Mouse (Mus musculus): ENCODE results near the gene Ampd3. TPM values are rescaled to one million over a fixed set of nuclear protein-coding genes. Genes with fewer than 3 reads are reported as not detected.
A peak's percentile ranks its signal among the peaks of the same experiment; 100 is the strongest.

Ampd3 gene
- polyA plus RNA-seq, 1 experiment from 2014 or later, result 1.5 TPM

- ATAC-seq (ENCODE audit: insufficient read depth, low FRiP score, low TSS enrichment) (no peak), DNase-seq (ENCODE audit: low spot score) (no peak)
- no peak overlapping the region for H3K9ac ChIP-seq (ENCODE audit: low read length)
- H3K4me3 ChIP-seq (ENCODE audit: low read depth, low read length), result no peak overlapping the region
- peaks cover 2% of the 10 kb centered on the region; the same call in 1 of the 2 replicates for H3K4me1 ChIP-seq (ENCODE audit: control insufficient read depth, insufficient read depth, low read length)
- H3K36me3 ChIP-seq (ENCODE audit: control insufficient read depth, insufficient read depth, low read length), result no peaks in the 10 kb centered on the region
- H3K4me2 ChIP-seq (ENCODE audit: low read depth), result no peak overlapping the region
- no peaks in the 10 kb centered on the region for H3K9me3 ChIP-seq (ENCODE audit: control insufficient read depth, low read length)
- H3K27me3 ChIP-seq (ENCODE audit: control insufficient read depth, insufficient read depth, low read length), result no peaks in the 10 kb centered on the region
- no peak overlapping the region for H3K27ac ChIP-seq (ENCODE audit: low read depth, low read length)
- WGBS, result 72% methylated on average over 1 of the region's 1 CpGs
Measured at GRCm38 (mm10) chr7:110753310-110753709, 14.7 kb upstream of the Ampd3 start.

GRCm38 (mm10) chr7:110753926-110754330 is 14.1 kb upstream of the Ampd3 start:
- no peak overlapping the region for H3K9ac ChIP-seq (ENCODE audit: low read length)
- peaks cover 2% of the 10 kb centered on the region; the same call in 1 of the 2 replicates for H3K4me1 ChIP-seq (ENCODE audit: control insufficient read depth, insufficient read depth, low read length)
- DNase-seq (ENCODE audit: low spot score) (no peak), ATAC-seq (ENCODE audit: insufficient read depth, low FRiP score, low TSS enrichment) (no peak)
- H3K27me3 ChIP-seq (ENCODE audit: control insufficient read depth, insufficient read depth, low read length), result no peaks in the 10 kb centered on the region
- 32% methylated on average over 5 of the region's 5 CpGs for WGBS
- H3K27ac ChIP-seq (ENCODE audit: low read depth, low read length), result no peak overlapping the region
- no peaks in the 10 kb centered on the region for H3K9me3 ChIP-seq (ENCODE audit: control insufficient read depth, low read length)
- H3K4me3 ChIP-seq (ENCODE audit: low read depth, low read length), result no peak overlapping the region
- no peaks in the 10 kb centered on the region for H3K36me3 ChIP-seq (ENCODE audit: control insufficient read depth, insufficient read depth, low read length)
- no peak overlapping the region for H3K4me2 ChIP-seq (ENCODE audit: low read depth)

- WGBS, result 64% methylated on average over 2 of the region's 2 CpGs
- Histone ChIP-seq H3K4me3 (ENCODE audit: low read depth, low read length) (no peak overlapping the region), H3K4me1 (ENCODE audit: control insufficient read depth, insufficient read depth, low read length) (peaks cover 2% of the 10 kb centered on the region; the same call in 1 of the 2 replicates), H3K36me3 (ENCODE audit: control insufficient read depth, insufficient read depth, low read length) (no peaks in the 10 kb centered on the region), H3K9me3 (ENCODE audit: control insufficient read depth, low read length) (no peaks in the 10 kb centered on the region), H3K9ac (ENCODE audit: low read length) (no peak overlapping the region), H3K27ac (ENCODE audit: low read depth, low read length) (no peak overlapping the region), H3K27me3 (ENCODE audit: control insufficient read depth, insufficient read depth, low read length) (no peaks in the 10 kb centered on the region), H3K4me2 (ENCODE audit: low read depth) (no peak overlapping the region)
- DNase-seq (ENCODE audit: low spot score) (no peak), ATAC-seq (ENCODE audit: insufficient read depth, low FRiP score, low TSS enrichment) (no peak)
Measured at GRCm38 (mm10) chr7:110756440-110756839, 11.6 kb upstream of the Ampd3 start.

GRCm38 (mm10) chr7:110762605-110763180 is 5.3 kb upstream of the Ampd3 start:
- Histone ChIP-seq H3K27ac (ENCODE audit: low read depth, low read length) (no peak overlapping the region), H3K9ac (ENCODE audit: low read length) (no peak overlapping the region), H3K27me3 (ENCODE audit: control insufficient read depth, insufficient read depth, low read length) (peaks cover 2% of the 10 kb centered on the region; the same call in 1 of the 2 replicates), H3K36me3 (ENCODE audit: control insufficient read depth, insufficient read depth, low read length) (no peaks in the 10 kb centered on the region), H3K4me1 (ENCODE audit: control insufficient read depth, insufficient read depth, low read length) (no peaks in the 10 kb centered on the region), H3K4me2 (ENCODE audit: low read depth) (no peak overlapping the region), H3K9me3 (ENCODE audit: control insufficient read depth, low read length) (no peaks in the 10 kb centered on the region), H3K4me3 (ENCODE audit: low read depth, low read length) (no peak overlapping the region)
- 69% methylated on average over 5 of the region's 5 CpGs for WGBS
- ATAC-seq (ENCODE audit: insufficient read depth, low FRiP score, low TSS enrichment), result no peak
- no peak for DNase-seq (ENCODE audit: low spot score)

- Histone ChIP-seq H3K9ac (ENCODE audit: low read length) (peak overlapping the region; percentile 69), H3K27ac (ENCODE audit: low read depth, low read length) (no peak overlapping the region), H3K4me3 (ENCODE audit: low read depth, low read length) (peak overlapping the region; percentile 53), H3K4me1 (ENCODE audit: control insufficient read depth, insufficient read depth, low read length) (peaks cover 4% of the 10 kb centered on the region; the same call in 1 of the 2 replicates), H3K4me2 (ENCODE audit: low read depth) (peak overlapping the region; percentile 98), H3K9me3 (ENCODE audit: control insufficient read depth, low read length) (no peaks in the 10 kb centered on the region), H3K36me3 (ENCODE audit: control insufficient read depth, insufficient read depth, low read length) (no peaks in the 10 kb centered on the region), H3K27me3 (ENCODE audit: control insufficient read depth, insufficient read depth, low read length) (peaks cover 14% of the 10 kb centered on the region; the same call in 1 of the 2 replicates)
- under 1% methylated on average over 44 of the region's 61 CpGs for WGBS
- ATAC-seq (ENCODE audit: insufficient read depth, low FRiP score, low TSS enrichment) (0 out of 2 replicates have a peak, but pooled peaks have one; percentile 20), DNase-seq (ENCODE audit: low spot score) (peak; percentile 58)
Measured at GRCm38 (mm10) chr7:110768451-110769064, 552 bp downstream of the Ampd3 start.

GRCm38 (mm10) chr7:110769094-110769493 is 1.1 kb downstream of the Ampd3 start:
- Histone ChIP-seq H3K9me3 (ENCODE audit: control insufficient read depth, low read length) (no peaks in the 10 kb centered on the region), H3K36me3 (ENCODE audit: control insufficient read depth, insufficient read depth, low read length) (no peaks in the 10 kb centered on the region), H3K27ac (ENCODE audit: low read depth, low read length) (no peak overlapping the region), H3K27me3 (ENCODE audit: control insufficient read depth, insufficient read depth, low read length) (peaks cover 14% of the 10 kb centered on the region; the same call in 1 of the 2 replicates), H3K4me2 (ENCODE audit: low read depth) (peak overlapping the region; percentile 98), H3K9ac (ENCODE audit: low read length) (peak overlapping the region; percentile 69), H3K4me1 (ENCODE audit: control insufficient read depth, insufficient read depth, low read length) (peaks cover 4% of the 10 kb centered on the region; the same call in 1 of the 2 replicates), H3K4me3 (ENCODE audit: low read depth, low read length) (peak overlapping the region; percentile 53)
- 40% methylated on average over 4 of the region's 4 CpGs for WGBS
- DNase-seq (ENCODE audit: low spot score) (no peak), ATAC-seq (ENCODE audit: insufficient read depth, low FRiP score, low TSS enrichment) (no peak)

GRCm38 (mm10) chr7:110770949-110771348 is 2.9 kb downstream of the Ampd3 start:
- WGBS, result 96% methylated on average over 4 of the region's 4 CpGs
- H3K4me1 ChIP-seq (ENCODE audit: control insufficient read depth, insufficient read depth, low read length), result peaks cover 4% of the 10 kb centered on the region; the same call in 1 of the 2 replicates

GRCm38 (mm10) chr7:110772343-110772742 is 4.3 kb downstream of the Ampd3 start:
- Histone ChIP-seq H3K4me2 (ENCODE audit: low read depth) (no peak overlapping the region), H3K4me1 (ENCODE audit: control insufficient read depth, insufficient read depth, low read length) (peaks cover 4% of the 10 kb centered on the region; the same call in 1 of the 2 replicates), H3K9me3 (ENCODE audit: control insufficient read depth, low read length) (no peaks in the 10 kb centered on the region), H3K36me3 (ENCODE audit: control insufficient read depth, insufficient read depth, low read length) (no peaks in the 10 kb centered on the region), H3K4me3 (ENCODE audit: low read depth, low read length) (no peak overlapping the region), H3K27me3 (ENCODE audit: control insufficient read depth, insufficient read depth, low read length) (peaks cover 14% of the 10 kb centered on the region; the same call in 1 of the 2 replicates), H3K9ac (ENCODE audit: low read length) (no peak overlapping the region), H3K27ac (ENCODE audit: low read depth, low read length) (no peak overlapping the region)
- DNase-seq (ENCODE audit: low spot score) (no peak), ATAC-seq (ENCODE audit: insufficient read depth, low FRiP score, low TSS enrichment) (no peak)
- 84% methylated on average over 3 of the region's 3 CpGs for WGBS

More at GRCm38 (mm10) chr7:110770949-110771348, 2.9 kb downstream of the Ampd3 start:
- no peak overlapping the region for H3K4me3 ChIP-seq (ENCODE audit: low read depth, low read length)
- H3K36me3 ChIP-seq (ENCODE audit: control insufficient read depth, insufficient read depth, low read length), result no peaks in the 10 kb centered on the region
- ATAC-seq (ENCODE audit: insufficient read depth, low FRiP score, low TSS enrichment) (no peak), DNase-seq (ENCODE audit: low spot score) (no peak)
- peaks cover 14% of the 10 kb centered on the region; the same call in 1 of the 2 replicates for H3K27me3 ChIP-seq (ENCODE audit: control insufficient read depth, insufficient read depth, low read length)
- H3K27ac ChIP-seq (ENCODE audit: low read depth, low read length), result no peak overlapping the region
- H3K9me3 ChIP-seq (ENCODE audit: control insufficient read depth, low read length), result no peaks in the 10 kb centered on the region
- H3K4me2 ChIP-seq (ENCODE audit: low read depth), result no peak overlapping the region
- no peak overlapping the region for H3K9ac ChIP-seq (ENCODE audit: low read length)
